Mouse (Mus musculus) midbrain, postnatal 0 days (tissue): Measurements from ENCODE around the gene Rb1. TPM values are rescaled to one million over a fixed set of nuclear protein-coding genes. Genes with fewer than 3 reads are reported as not detected.
A peak's percentile ranks its signal among the peaks of the same experiment; 100 is the strongest.

Experiments used
- ATAC-seq: fragments of 200-750 bp; cut with Nextera tagmentation; 2 replicates; pipeline ENCODE4 v1.8.0; 2017; ENCODE audit warnings: moderate number of reproducible peaks, mild to moderate bottlenecking, moderate TSS enrichment, moderate library complexity; ENCODE audit not compliant: low FRiP score
- DNase-seq: peaks from one replicate; pipeline ENCODE4 v3.0.0-alpha.2; 2015; ENCODE audit warnings: low spot score
- H3K27ac ChIP-seq: fragments of 300-500 bp; sonication (generic); 2 replicates; pipeline ENCODE4 v1.5.1; 2014; ENCODE audit warnings: low read depth, mild to moderate bottlenecking, low read length, mixed read lengths
- H3K27me3 ChIP-seq: fragments of 300-500 bp; sonication (generic); 2 replicates; pipeline ENCODE4 v1.6.1; 2014; ENCODE audit warnings: low read length, control low read depth, mixed read lengths; ENCODE audit not compliant: insufficient read depth
- H3K36me3 ChIP-seq: fragments of 300-500 bp; sonication (generic); 2 replicates; pipeline ENCODE4 v1.6.1; 2014; ENCODE audit warnings: low read length, control low read depth, mixed read lengths; ENCODE audit not compliant: insufficient read depth
- H3K4me1 ChIP-seq: fragments of 300-500 bp; sonication (generic); 2 replicates; pipeline ENCODE4 v1.6.1; 2014; ENCODE audit warnings: mild to moderate bottlenecking, control low read depth, antibody characterized with exemption, low read length, mixed read lengths; ENCODE audit not compliant: insufficient read depth
- H3K4me2 ChIP-seq: fragments of 300-500 bp; sonication (generic); 2 replicates; pipeline ENCODE4 v1.6.1; 2014; ENCODE audit warnings: low read depth, mild to moderate bottlenecking, low read length, mixed read lengths; ENCODE audit not compliant: poor library complexity, severe bottlenecking
- H3K4me3 ChIP-seq: fragments of 300-500 bp; sonication (generic); 2 replicates; pipeline ENCODE4 v1.5.1; 2014; ENCODE audit warnings: low read depth, mild to moderate bottlenecking, low read length, moderate library complexity
- H3K9ac ChIP-seq: fragments of 300-500 bp; sonication (generic); replicated peaks from 2 replicates; pipeline ENCODE4 v1.6.1; 2014; ENCODE audit warnings: mild to moderate bottlenecking, low read length, moderate library complexity, mixed read lengths; ENCODE audit not compliant: poor library complexity, severe bottlenecking
- H3K9me3 ChIP-seq: fragments of 300-500 bp; sonication (generic); 2 replicates; pipeline ENCODE4 v1.6.1; 2016; ENCODE audit warnings: low read length, control low read depth
- CTCF ChIP-seq: IDR thresholded peaks from 2 replicates; pipeline ENCODE4 v1.5.1; 2016; ENCODE audit warnings: antibody characterized with exemption, mild to moderate bottlenecking
- WGBS: fragments of 180-500 bp; shearing (Covaris S2); extraction: QIAGEN DNeasy Blood & Tissue Kit; methylation state at CpG from one replicate; pipeline ENCODE4 v1.1.7; 2014; 5-methylcytosine and 5-hydroxymethylcytosine counted together
- polyA plus RNA-seq: library from polyadenylated mRNA; unstranded; fragments of >200 nt; fragmentation: Nextera tagmentation; extraction: Ambion mirVana; gene quantifications from 2 replicates; pipeline ENCODE4 v1.2.1, GENCODE M21; 2015
- total RNA-seq: library from RNA; depleted of rRNA; stranded (reverse); fragments of >200 nt; gene quantifications from 2 replicates; pipeline ENCODE4 v1.2.3, GENCODE M21; 2014

Gene Rb1
- total and polyA plus RNA-seq, 2 experiments from 2014 or later = 17.3 to 32.7 TPM

DNA sequence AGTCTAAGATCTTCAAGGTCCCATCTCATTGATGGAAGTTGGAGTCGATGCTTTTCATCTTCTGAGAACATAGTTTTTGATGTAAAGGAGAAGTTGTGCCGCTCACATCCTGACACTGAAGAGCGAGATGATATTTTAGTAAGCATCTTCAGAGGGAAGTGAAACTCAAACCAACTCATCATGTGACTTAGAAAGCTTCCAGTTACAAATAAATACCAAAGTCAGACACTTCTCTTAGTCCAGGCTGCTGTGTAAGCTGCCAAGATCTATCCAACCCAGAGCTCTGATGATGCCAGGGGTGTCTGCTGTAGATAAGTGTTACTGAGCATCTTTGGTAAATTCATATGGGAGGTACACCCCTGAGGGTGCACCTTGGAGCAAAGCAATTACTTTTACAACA is 8.3 kb upstream of the Rb1 start:
- Histone ChIP-seq H3K9me3 (no peaks in the 10 kb centered on the region), H3K27me3 (no peaks in the 10 kb centered on the region), H3K9ac (no peak overlapping the region), H3K36me3 (no peaks in the 10 kb centered on the region), H3K4me3 (no peak overlapping the region), H3K4me1 (no peaks in the 10 kb centered on the region), H3K27ac (no peak overlapping the region), H3K4me2 (no peak overlapping the region)
- no peak for ATAC-seq
- no peak for TF ChIP-seq CTCF
- DNase-seq = no peak
- WGBS = 92% methylated on average over 3 of the region's 3 CpGs

DNA sequence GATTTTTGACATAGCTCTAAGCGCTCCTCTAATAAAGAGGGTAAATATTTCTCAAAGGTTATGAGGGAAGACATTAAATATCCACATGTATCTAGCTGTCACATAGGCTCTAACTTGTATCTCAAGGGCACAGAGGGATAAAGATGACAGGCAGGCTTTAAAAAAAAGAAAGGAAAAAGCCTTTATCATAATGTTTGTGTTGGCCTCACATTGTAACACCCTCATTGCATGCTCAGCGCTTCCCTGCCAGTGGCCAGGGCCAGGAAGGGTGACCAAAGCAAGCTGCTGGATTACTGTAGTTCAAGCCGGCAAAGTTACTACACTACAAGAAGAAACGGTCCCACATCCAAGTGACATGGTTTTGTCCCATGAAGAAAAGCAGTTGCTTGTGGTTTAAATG is 5.8 kb upstream of the Rb1 start:
- H3K4me3 ChIP-seq = no peak overlapping the region
- no peak overlapping the region for H3K9ac ChIP-seq
- TF ChIP-seq CTCF = no peak
- no peaks in the 10 kb centered on the region for H3K27me3 ChIP-seq
- ATAC-seq (no peak), DNase-seq (no peak)
- no peaks in the 10 kb centered on the region; the same call in 1 of the 2 replicates for H3K4me1 ChIP-seq
- 92% methylated on average over 4 of the region's 4 CpGs for WGBS
- no peaks in the 10 kb centered on the region for H3K36me3 ChIP-seq
- H3K27ac ChIP-seq = no peak overlapping the region
- no peak overlapping the region for H3K4me2 ChIP-seq
- no peaks in the 10 kb centered on the region for H3K9me3 ChIP-seq

DNA sequence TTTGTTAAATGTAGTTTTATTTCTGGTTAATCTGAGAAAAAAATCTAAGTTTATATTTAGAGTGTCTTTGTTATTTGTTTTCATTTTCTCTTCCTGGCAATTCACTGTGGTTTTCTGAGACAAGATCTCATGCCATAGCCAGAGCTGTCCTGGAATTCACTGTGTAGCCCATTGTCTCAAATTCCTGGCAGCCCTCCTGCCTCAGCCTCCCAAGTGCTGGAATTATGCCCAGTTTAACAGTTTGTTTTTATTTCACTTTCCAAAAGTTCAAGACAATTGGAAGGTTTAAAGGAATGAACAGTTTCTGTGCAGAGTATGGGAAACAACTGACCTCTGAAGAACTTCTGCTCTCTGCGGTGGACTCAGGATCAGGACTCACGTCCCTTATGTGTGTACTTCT is 4.2 kb upstream of the Rb1 start:
- TF ChIP-seq CTCF = no peak
- 89% methylated on average over 2 of the region's 2 CpGs for WGBS
- no peak overlapping the region for H3K4me2 ChIP-seq
- no peaks in the 10 kb centered on the region for H3K9me3 ChIP-seq
- DNase-seq (no peak), ATAC-seq (no peak)
- H3K4me3 ChIP-seq = no peak overlapping the region
- H3K27ac ChIP-seq = no peak overlapping the region
- no peaks in the 10 kb centered on the region for H3K27me3 ChIP-seq
- H3K9ac ChIP-seq = no peak overlapping the region
- H3K36me3 ChIP-seq = no peaks in the 10 kb centered on the region
- H3K4me1 ChIP-seq = no peaks in the 10 kb centered on the region; the same call in 1 of the 2 replicates

DNA sequence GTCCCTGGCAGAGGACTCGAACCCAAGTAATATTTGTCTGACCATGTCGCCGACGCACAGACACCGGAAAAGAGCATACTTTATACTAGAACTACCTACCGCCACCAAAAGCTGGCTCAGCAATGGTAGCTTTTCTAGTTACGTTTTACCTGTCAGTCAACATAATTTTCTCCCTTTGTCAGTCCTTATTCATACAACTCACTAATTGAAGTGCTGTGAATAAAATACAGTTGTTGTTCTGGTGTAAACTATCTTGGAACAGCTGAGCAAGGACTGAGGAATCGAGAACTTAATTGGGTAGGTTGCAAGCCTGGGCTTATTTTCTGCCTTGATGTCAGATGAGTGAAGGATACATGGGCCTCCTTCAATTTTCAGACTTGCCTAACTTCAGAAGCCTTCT is 889 bp upstream of the Rb1 start:
- no peaks in the 10 kb centered on the region for H3K9me3 ChIP-seq
- peak overlapping the region; percentile 69 for H3K4me2 ChIP-seq
- peak overlapping the region; percentile 93 for H3K9ac ChIP-seq
- H3K4me3 ChIP-seq = peak overlapping the region; percentile 92
- DNase-seq (no peak), ATAC-seq (no peak)
- 3% methylated on average over 8 of the region's 8 CpGs for WGBS
- no peaks in the 10 kb centered on the region for H3K27me3 ChIP-seq
- no peaks in the 10 kb centered on the region; the same call in 1 of the 2 replicates for H3K4me1 ChIP-seq
- peak overlapping the region; percentile 90 for H3K27ac ChIP-seq
- H3K36me3 ChIP-seq = no peaks in the 10 kb centered on the region
- no peak for TF ChIP-seq CTCF

DNA sequence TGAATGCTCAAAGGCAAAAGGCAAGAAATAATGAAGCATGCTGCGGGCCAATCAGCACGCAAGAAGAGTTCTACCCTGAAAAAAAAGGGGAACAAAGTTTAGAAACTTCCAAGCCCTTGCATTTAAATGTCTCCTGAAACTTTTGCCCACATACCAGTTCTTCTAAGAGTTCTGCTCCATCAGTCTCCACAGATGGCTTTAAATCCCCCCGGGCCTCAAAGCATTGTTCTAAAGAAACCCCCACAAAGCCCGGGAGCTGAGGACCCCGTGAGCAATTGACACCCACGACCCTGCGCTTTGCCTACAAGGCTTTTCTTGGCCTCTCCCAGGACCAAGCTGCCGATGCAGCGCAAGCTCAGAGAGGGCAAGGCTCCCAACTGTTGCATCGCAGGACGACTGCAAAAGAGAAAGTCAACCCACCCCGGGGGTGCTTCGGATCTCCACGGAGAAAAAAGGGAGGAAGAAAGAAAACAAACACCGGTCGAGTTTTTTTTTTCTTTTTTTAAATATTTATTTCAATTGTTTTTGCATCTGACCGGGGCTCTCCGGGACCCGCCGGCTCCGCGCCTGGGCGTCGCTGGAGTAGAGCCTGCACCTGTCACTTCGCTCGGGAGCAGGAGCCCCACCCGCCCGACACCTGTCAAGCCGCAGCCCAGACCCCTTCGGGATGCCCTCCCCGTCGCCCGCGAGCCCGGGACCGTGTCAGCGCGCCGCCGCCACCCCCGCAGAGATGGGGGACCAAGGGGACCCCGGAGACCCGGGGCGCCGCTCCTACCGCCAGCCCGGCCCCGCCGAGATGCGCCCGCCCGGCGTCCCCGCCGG is 777 bp downstream of the Rb1 start:
- Histone ChIP-seq H3K9ac (peak overlapping the region; percentile 93), H3K4me1 (no peaks in the 10 kb centered on the region; the same call in 1 of the 2 replicates), H3K36me3 (no peaks in the 10 kb centered on the region), H3K4me3 (peak overlapping the region; percentile 92), H3K27ac (peak overlapping the region; percentile 90), H3K27me3 (no peaks in the 10 kb centered on the region), H3K9me3 (no peaks in the 10 kb centered on the region), H3K4me2 (peak overlapping the region; percentile 69)
- DNase-seq (peak; percentile 31), ATAC-seq (peak; percentile 32)
- no peak for TF ChIP-seq CTCF
- under 1% methylated on average over 54 of the region's 55 CpGs for WGBS

DNA sequence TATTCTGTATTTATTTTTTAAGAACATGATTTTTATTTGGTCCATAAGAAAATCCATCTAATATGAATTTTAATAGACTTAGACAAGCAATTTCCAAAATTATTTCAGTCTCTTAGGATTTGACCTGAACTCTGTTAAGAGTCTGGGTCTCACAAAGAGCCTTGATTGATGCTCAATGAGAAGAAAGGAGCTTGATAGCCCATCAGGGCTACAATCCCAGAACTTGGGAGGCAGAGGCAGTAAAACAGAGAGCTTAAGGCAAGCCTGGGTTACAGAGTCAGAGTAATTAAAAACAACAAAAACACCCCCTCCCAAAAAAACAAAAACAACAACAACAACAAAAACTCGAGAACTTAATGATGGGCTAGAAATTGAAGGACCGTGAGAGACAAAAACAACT is 1.7 kb downstream of the Rb1 start:
- Histone ChIP-seq H3K36me3 (no peaks in the 10 kb centered on the region), H3K4me2 (0 out of 2 replicates have a peak overlapping the region, but pooled peaks have one; percentile 7), H3K9me3 (no peaks in the 10 kb centered on the region), H3K27me3 (no peaks in the 10 kb centered on the region), H3K4me3 (no peak overlapping the region), H3K4me1 (no peaks in the 10 kb centered on the region; the same call in 1 of the 2 replicates), H3K27ac (no peak overlapping the region), H3K9ac (no peak overlapping the region)
- 55% methylated on average over 2 of the region's 2 CpGs for WGBS
- no peak for DNase-seq
- no peak for TF ChIP-seq CTCF
- ATAC-seq = no peak
